Mouse (Mus musculus) neural tube, embryonic 14.5 days (tissue): ENCODE measurements around the gene Gys1. TPM values are rescaled to one million over a fixed set of nuclear protein-coding genes. Genes with fewer than 3 reads are reported as not detected.
"Not testable (repeated sequence)": the region's sequence is repeated elsewhere in the genome, so short reads cannot be mapped to it uniquely, and the experiment has no call there.

Source experiments
- ATAC-seq: fragments of 200-750 bp; cut with Nextera tagmentation; 2 replicates; pipeline ENCODE4 v1.8.0; 2017; ENCODE audit warnings: low read depth, mild to moderate bottlenecking, moderate TSS enrichment, moderate library complexity
- H3K27ac ChIP-seq: fragments of 300-500 bp; sonication (generic); 2 replicates; pipeline ENCODE4 v1.5.1; 2014; ENCODE audit warnings: low read depth, mild to moderate bottlenecking, control low read depth, low read length, moderate library complexity, mixed read lengths
- H3K27me3 ChIP-seq: fragments of 300-500 bp; sonication (generic); 2 replicates; pipeline ENCODE4 v1.6.1; 2014; ENCODE audit warnings: low read length; ENCODE audit not compliant: control insufficient read depth, insufficient read depth
- H3K36me3 ChIP-seq: fragments of 300-500 bp; sonication (generic); 2 replicates; pipeline ENCODE4 v1.6.1; 2014; ENCODE audit warnings: low read length, mixed read lengths; ENCODE audit not compliant: control insufficient read depth, insufficient read depth
- H3K4me1 ChIP-seq: fragments of 300-500 bp; sonication (generic); 2 replicates; pipeline ENCODE4 v1.6.1; 2014; ENCODE audit warnings: low read length; ENCODE audit not compliant: control insufficient read depth, insufficient read depth
- H3K4me2 ChIP-seq: fragments of 300-500 bp; sonication (generic); 2 replicates; pipeline ENCODE4 v1.6.1; 2014; ENCODE audit warnings: mild to moderate bottlenecking, low read depth, low read length, control low read depth
- H3K4me3 ChIP-seq: fragments of 300-500 bp; sonication (generic); 2 replicates; pipeline ENCODE4 v1.5.1; 2014; ENCODE audit warnings: low read depth, low read length, control low read depth, mixed read lengths
- H3K9ac ChIP-seq: fragments of 300-500 bp; sonication (generic); replicated peaks from 2 replicates; pipeline ENCODE4 v1.6.1; 2014; ENCODE audit warnings: low read depth, mild to moderate bottlenecking, control low read depth, low read length, mixed read lengths
- H3K9me3 ChIP-seq: fragments of 300-500 bp; sonication (generic); 2 replicates; pipeline ENCODE4 v1.6.1; 2016; ENCODE audit warnings: low read length; ENCODE audit not compliant: control insufficient read depth
- WGBS: fragments of 180-500 bp; shearing (Covaris S2); extraction: QIAGEN DNeasy Blood & Tissue Kit; methylation state at CpG from one replicate; pipeline ENCODE4 v1.1.7; 2014; 5-methylcytosine and 5-hydroxymethylcytosine counted together
- polyA plus RNA-seq: library from polyadenylated mRNA; unstranded; fragments of >200 nt; fragmentation: Nextera tagmentation; extraction: Ambion mirVana; gene quantifications from 2 replicates; pipeline ENCODE4 v1.2.1, GENCODE M21; 2014

The Gys1 gene
- polyA plus RNA-seq, 1 experiment from 2014 or later: 18.1 TPM

- Histone ChIP-seq H3K4me2 (no peak overlapping the region), H3K9ac (no peak overlapping the region), H3K4me1 (no peaks in the 10 kb centered on the region), H3K36me3 (peaks cover 11% of the 10 kb centered on the region; the same call in 1 of the 2 replicates), H3K27ac (no peak overlapping the region), H3K27me3 (no peaks in the 10 kb centered on the region), H3K4me3 (no peak overlapping the region), H3K9me3 (no peaks in the 10 kb centered on the region)
- 51% methylated on average over 23 of the region's 23 CpGs for WGBS
- peak; percentile 77 for ATAC-seq
Measured at GRCm38 (mm10) chr7:45451344-45451982, 16.8 kb downstream of the Gys1 start.

GRCm38 (mm10) chr7:45454971-45455370 lies 20.3 kb downstream of the Gys1 start:
- H3K9ac ChIP-seq: no peak overlapping the region
- H3K27ac ChIP-seq: no peak overlapping the region
- H3K27me3 ChIP-seq: no peaks in the 10 kb centered on the region
- no peak for ATAC-seq
- peaks cover 17% of the 10 kb centered on the region for H3K4me1 ChIP-seq
- no peak overlapping the region for H3K4me2 ChIP-seq
- 87% methylated on average over 15 of the region's 15 CpGs for WGBS
- H3K4me3 ChIP-seq: no peak overlapping the region
- peaks cover 24% of the 10 kb centered on the region for H3K36me3 ChIP-seq
- no peaks in the 10 kb centered on the region for H3K9me3 ChIP-seq

GRCm38 (mm10) chr7:45455932-45456696 lies 21.5 kb downstream of the Gys1 start:
- H3K27ac ChIP-seq: no peak overlapping the region
- ATAC-seq: no peak
- no peak overlapping the region for H3K9ac ChIP-seq
- WGBS: 83% methylated on average over 13 of the region's 13 CpGs
- H3K4me3 ChIP-seq: no peak overlapping the region
- no peak overlapping the region for H3K4me2 ChIP-seq
- no peaks in the 10 kb centered on the region for H3K9me3 ChIP-seq
- peaks cover 24% of the 10 kb centered on the region for H3K36me3 ChIP-seq
- H3K4me1 ChIP-seq: peaks cover 24% of the 10 kb centered on the region
- H3K27me3 ChIP-seq: no peaks in the 10 kb centered on the region

- peaks cover 26% of the 10 kb centered on the region for H3K36me3 ChIP-seq
Measured at GRCm38 (mm10) chr7:45456721-45457203, 22.1 kb downstream of the Gys1 start.

GRCm38 (mm10) chr7:45457204-45458060 lies 22.8 kb downstream of the Gys1 start:
- peak overlapping the region; percentile 94 for H3K4me2 ChIP-seq
- no peak for ATAC-seq
- no peaks in the 10 kb centered on the region for H3K9me3 ChIP-seq

More at GRCm38 (mm10) chr7:45456721-45457203, 22.1 kb downstream of the Gys1 start:
- peaks cover 24% of the 10 kb centered on the region for H3K4me1 ChIP-seq
- no peaks in the 10 kb centered on the region for H3K27me3 ChIP-seq
- no peaks in the 10 kb centered on the region for H3K9me3 ChIP-seq
- H3K4me2 ChIP-seq: peak overlapping the region; percentile 94
- H3K9ac ChIP-seq: peak overlapping the region; percentile 81; the same call in 1 of the 2 replicates
- 54% methylated on average over 9 of the region's 9 CpGs for WGBS
- no peak overlapping the region for H3K27ac ChIP-seq
- ATAC-seq: no peak
- H3K4me3 ChIP-seq: peak overlapping the region; percentile 78; the same call in 1 of the 2 replicates

GRCm38 (mm10) chr7:45458748-45459563 lies 24.3 kb downstream of the Gys1 start:
- peak overlapping the region; percentile 81 for H3K9ac ChIP-seq
- peaks cover 32% of the 10 kb centered on the region for H3K36me3 ChIP-seq
- H3K9me3 ChIP-seq: no peaks in the 10 kb centered on the region
- peak overlapping the region; percentile 78 for H3K4me3 ChIP-seq
- H3K4me2 ChIP-seq: peak overlapping the region; percentile 94
- peak overlapping the region; percentile 94 for H3K27ac ChIP-seq
- peak; percentile 76 for ATAC-seq
- WGBS: under 1% methylated on average over 43 of the region's 43 CpGs
- H3K4me1 ChIP-seq: peaks cover 24% of the 10 kb centered on the region
- H3K27me3 ChIP-seq: no peaks in the 10 kb centered on the region

More at GRCm38 (mm10) chr7:45457204-45458060, 22.8 kb downstream of the Gys1 start:
- no peaks in the 10 kb centered on the region for H3K27me3 ChIP-seq
- 68% methylated on average over 10 of the region's 10 CpGs for WGBS
- H3K36me3 ChIP-seq: peaks cover 30% of the 10 kb centered on the region
- peak overlapping the region; percentile 78 for H3K4me3 ChIP-seq
- peak overlapping the region; percentile 81 for H3K9ac ChIP-seq
- no peak overlapping the region for H3K27ac ChIP-seq
- H3K4me1 ChIP-seq: peaks cover 24% of the 10 kb centered on the region

- H3K27ac ChIP-seq: peak within 1 kb of the TSS; percentile 94
- ATAC-seq: peak; percentile 95
- peaks cover 24% of the 10 kb centered on the region for H3K4me1 ChIP-seq
- H3K4me2 ChIP-seq: peak within 1 kb of the TSS; percentile 94
- peaks cover 28% of the 10 kb centered on the region for H3K36me3 ChIP-seq
- H3K4me3 ChIP-seq: peak within 1 kb of the TSS; percentile 78
- 0% methylated on average over 27 of the region's 37 CpGs for WGBS
- peak within 1 kb of the TSS; percentile 81 for H3K9ac ChIP-seq
- H3K9me3 ChIP-seq, H3K27me3 ChIP-seq: not testable (repeated sequence)
Measured at GRCm38 (mm10) chr7:45459564-45460140, 25.0 kb downstream of the Gys1 start, which contains the start of gene Ftl1. Gene Ftl1, minus strand, starts transcription at chr7:45459884.

GRCm38 (mm10) chr7:45460377-45460776 lies 25.7 kb downstream of the Gys1 start:
- no peak for ATAC-seq
- Histone ChIP-seq H3K36me3 (peaks cover 28% of the 10 kb centered on the region), H3K4me1 (peaks cover 27% of the 10 kb centered on the region), H3K27me3 (no peaks in the 10 kb centered on the region), H3K4me3 (peak overlapping the region; percentile 78), H3K9ac (peak overlapping the region; percentile 44), H3K4me2 (peak overlapping the region; percentile 54), H3K9me3 (no peaks in the 10 kb centered on the region), H3K27ac (peak overlapping the region; percentile 70)
- 77% methylated on average over 7 of the region's 7 CpGs for WGBS
